Mouse (Mus musculus) limb, embryonic 10.5 days (tissue): ENCODE measurements around the gene Twsg1. TPM values are rescaled to one million over a fixed set of nuclear protein-coding genes. Genes with fewer than 3 reads are reported as not detected.

ENCODE experiments used
- DNase-seq: peaks from one replicate; pipeline ENCODE4 v3.0.0-alpha.2; 2017; ENCODE audit warnings: low spot score
- H3K27ac ChIP-seq: fragments of 300-500 bp; sonication (generic); 2 replicates; pipeline ENCODE4 v1.5.1; 2016; ENCODE audit warnings: mild to moderate bottlenecking
- H3K27me3 ChIP-seq: fragments of 300-500 bp; sonication (generic); 2 replicates; pipeline ENCODE4 v1.6.1; 2016; ENCODE audit warnings: low read depth, mild to moderate bottlenecking; ENCODE audit not compliant: poor library complexity, severe bottlenecking
- H3K36me3 ChIP-seq: fragments of 300-500 bp; sonication (generic); 2 replicates; pipeline ENCODE4 v1.6.1; 2016; ENCODE audit warnings: mild to moderate bottlenecking, moderate library complexity
- H3K4me1 ChIP-seq: fragments of 300-500 bp; sonication (generic); 2 replicates; pipeline ENCODE4 v1.6.1; 2016
- H3K4me3 ChIP-seq: fragments of 300-500 bp; sonication (generic); 2 replicates; pipeline ENCODE4 v1.5.1; 2016; ENCODE audit warnings: mild to moderate bottlenecking, moderate library complexity
- H3K9me3 ChIP-seq: fragments of 300-500 bp; sonication (generic); replicated peaks from 2 replicates; pipeline ENCODE4 v1.6.1; 2016; ENCODE audit warnings: mild to moderate bottlenecking
- WGBS: fragments of 180-500 bp; shearing (Covaris S2); methylation state at CpG from one replicate; pipeline ENCODE4 v1.1.7; 2016; 5-methylcytosine and 5-hydroxymethylcytosine counted together
- polyA plus RNA-seq: library from polyadenylated mRNA; unstranded; fragments of >200 nt; fragmentation: Nextera tagmentation; extraction: Ambion mirVana; gene quantifications from 2 replicates; pipeline ENCODE4 v1.2.1, GENCODE M21; 2016

The Twsg1 gene
- polyA plus RNA-seq, 1 experiment from 2014 or later: 109 TPM

- no peak for DNase-seq
- H3K4me1 ChIP-seq: peaks cover 10% of the 10 kb centered on the region
- no peaks in the 10 kb centered on the region for H3K9me3 ChIP-seq
- no peaks in the 10 kb centered on the region for H3K27me3 ChIP-seq
- WGBS: 87% methylated on average over 5 of the region's 5 CpGs
- no peak overlapping the region for H3K4me3 ChIP-seq
- H3K36me3 ChIP-seq: peaks cover 22% of the 10 kb centered on the region
- H3K27ac ChIP-seq: no peak overlapping the region
Measured at GRCm38 (mm10) chr17:65952083-65952482, 1.1 kb upstream of the Twsg1 start.

GRCm38 (mm10) chr17:65950183-65950582, 843 bp downstream of the Twsg1 start:
- Histone ChIP-seq H3K36me3 (peaks cover 41% of the 10 kb centered on the region), H3K4me3 (peak overlapping the region; percentile 92), H3K27ac (peak overlapping the region; percentile 97), H3K9me3 (no peaks in the 10 kb centered on the region), H3K27me3 (no peaks in the 10 kb centered on the region), H3K4me1 (peaks cover 9% of the 10 kb centered on the region)
- 40% methylated on average over 7 of the region's 7 CpGs for WGBS
- DNase-seq: peak; percentile 34

- Histone ChIP-seq H3K36me3 (peaks cover 61% of the 10 kb centered on the region), H3K4me3 (no peak overlapping the region), H3K9me3 (no peaks in the 10 kb centered on the region), H3K27me3 (no peaks in the 10 kb centered on the region), H3K4me1 (peaks cover 9% of the 10 kb centered on the region), H3K27ac (no peak overlapping the region)
- WGBS: 97% methylated on average over 8 of the region's 8 CpGs
- DNase-seq: no peak
Measured at GRCm38 (mm10) chr17:65947307-65947706, 3.7 kb downstream of the Twsg1 start.

- no peaks in the 10 kb centered on the region for H3K9me3 ChIP-seq
- H3K4me3 ChIP-seq: no peak overlapping the region
- 95% methylated on average over 2 of the region's 2 CpGs for WGBS
- peaks cover 61% of the 10 kb centered on the region for H3K36me3 ChIP-seq
- no peak for DNase-seq
- H3K4me1 ChIP-seq: peaks cover 2% of the 10 kb centered on the region
- H3K27me3 ChIP-seq: no peaks in the 10 kb centered on the region
- no peak overlapping the region for H3K27ac ChIP-seq
Measured at GRCm38 (mm10) chr17:65945420-65945819, 5.6 kb downstream of the Twsg1 start.

GRCm38 (mm10) chr17:65942394-65942793, 8.6 kb downstream of the Twsg1 start:
- H3K36me3 ChIP-seq: peaks cover 64% of the 10 kb centered on the region
- 89% methylated on average over 4 of the region's 4 CpGs for whole genome bisulfite sequencing
- H3K9me3 ChIP-seq: no peaks in the 10 kb centered on the region
- no peaks in the 10 kb centered on the region for H3K27me3 ChIP-seq
- no peak overlapping the region for H3K27ac ChIP-seq
- no peaks in the 10 kb centered on the region for H3K4me1 ChIP-seq
- no peak overlapping the region for H3K4me3 ChIP-seq
- DNase-seq: no peak

- no peaks in the 10 kb centered on the region for H3K4me1 ChIP-seq
- 93% methylated on average over 6 of the region's 6 CpGs for WGBS
- no peaks in the 10 kb centered on the region for H3K27me3 ChIP-seq
- no peak overlapping the region for H3K4me3 ChIP-seq
- H3K27ac ChIP-seq: no peak overlapping the region
- no peak for DNase-seq
- H3K9me3 ChIP-seq: no peaks in the 10 kb centered on the region
- peaks cover 64% of the 10 kb centered on the region for H3K36me3 ChIP-seq
Measured at GRCm38 (mm10) chr17:65941275-65941674, 9.8 kb downstream of the Twsg1 start.

- WGBS: 87% methylated on average over 12 of the region's 12 CpGs
- H3K27ac ChIP-seq: no peak overlapping the region
Measured at GRCm38 (mm10) chr17:65940221-65940620, 10.8 kb downstream of the Twsg1 start.

GRCm38 (mm10) chr17:65939461-65940192, 11.4 kb downstream of the Twsg1 start:
- H3K4me1 ChIP-seq: no peaks in the 10 kb centered on the region
- H3K27ac ChIP-seq: no peak overlapping the region
- no peak overlapping the region for H3K4me3 ChIP-seq
- 90% methylated on average over 14 of the region's 14 CpGs for WGBS
- no peaks in the 10 kb centered on the region for H3K27me3 ChIP-seq
- no peaks in the 10 kb centered on the region for H3K9me3 ChIP-seq
- H3K36me3 ChIP-seq: peaks cover 64% of the 10 kb centered on the region
- no peak for DNase-seq

More at GRCm38 (mm10) chr17:65940221-65940620, 10.8 kb downstream of the Twsg1 start:
- no peak for DNase-seq
- H3K9me3 ChIP-seq: no peaks in the 10 kb centered on the region
- no peaks in the 10 kb centered on the region for H3K4me1 ChIP-seq
- H3K4me3 ChIP-seq: no peak overlapping the region
- H3K36me3 ChIP-seq: peaks cover 63% of the 10 kb centered on the region
- H3K27me3 ChIP-seq: no peaks in the 10 kb centered on the region

GRCm38 (mm10) chr17:65937671-65938070, 13.4 kb downstream of the Twsg1 start:
- Histone ChIP-seq H3K27ac (no peak overlapping the region), H3K4me1 (no peaks in the 10 kb centered on the region), H3K27me3 (no peaks in the 10 kb centered on the region), H3K4me3 (no peak overlapping the region), H3K36me3 (peaks cover 67% of the 10 kb centered on the region), H3K9me3 (no peaks in the 10 kb centered on the region)
- DNase-seq: no peak
- WGBS: 95% methylated on average over 9 of the region's 9 CpGs

- 96% methylated on average over 2 of the region's 2 CpGs for WGBS
- H3K27ac ChIP-seq: no peak overlapping the region
- H3K36me3 ChIP-seq: peaks cover 78% of the 10 kb centered on the region
- no peaks in the 10 kb centered on the region for H3K4me1 ChIP-seq
- no peaks in the 10 kb centered on the region for H3K27me3 ChIP-seq
- H3K4me3 ChIP-seq: no peak overlapping the region
- no peak for DNase-seq
- H3K9me3 ChIP-seq: no peaks in the 10 kb centered on the region
Measured at GRCm38 (mm10) chr17:65933741-65934140, 17.3 kb downstream of the Twsg1 start.

GRCm38 (mm10) chr17:65931525-65931924, 19.5 kb downstream of the Twsg1 start:
- WGBS: 63% methylated on average over 6 of the region's 6 CpGs
- Histone ChIP-seq H3K36me3 (peaks cover 79% of the 10 kb centered on the region), H3K4me3 (no peak overlapping the region), H3K9me3 (no peaks in the 10 kb centered on the region), H3K27ac (no peak overlapping the region), H3K4me1 (no peaks in the 10 kb centered on the region), H3K27me3 (no peaks in the 10 kb centered on the region)
- DNase-seq: no peak

GRCm38 (mm10) chr17:65930960-65931359, 20.1 kb downstream of the Twsg1 start:
- no peak for DNase-seq
- WGBS: 81% methylated on average over 6 of the region's 6 CpGs
- no peaks in the 10 kb centered on the region for H3K27me3 ChIP-seq
- peaks cover 79% of the 10 kb centered on the region for H3K36me3 ChIP-seq
- H3K4me3 ChIP-seq: no peak overlapping the region
- H3K4me1 ChIP-seq: no peaks in the 10 kb centered on the region
- H3K27ac ChIP-seq: no peak overlapping the region
- no peaks in the 10 kb centered on the region for H3K9me3 ChIP-seq

GRCm38 (mm10) chr17:65930158-65930826, 20.7 kb downstream of the Twsg1 start:
- Histone ChIP-seq H3K36me3 (peaks cover 80% of the 10 kb centered on the region), H3K4me3 (no peak overlapping the region), H3K27ac (no peak overlapping the region), H3K9me3 (no peaks in the 10 kb centered on the region), H3K27me3 (no peaks in the 10 kb centered on the region), H3K4me1 (no peaks in the 10 kb centered on the region)
- no peak for DNase-seq
- WGBS: 87% methylated on average over 7 of the region's 7 CpGs
